ENCODE assay signal across 24 mouse cellular contexts in genomic region chr2:17091454-17091853, GRCm38 (mm10).
DNase-seq lines count a peak whose midpoint lies in the region; ATAC-seq and TF ChIP-seq lines count a peak whose summit lies in the region.
"Had no signal": no experiment of that assay in that cellular context is flagged by ENCODE, and none has a peak within 500 bp of the region (broad histone marks: within the 10 kb centered on the region; RNA-seq: fewer than 3 reads in every experiment).

No protein-coding gene starts in this region.

- ATAC-seq in liver, postnatal 0 days: peak; percentile 45
- ATAC-seq in liver, embryonic 12.5 days: no peak
- 0 out of 2 replicates have a peak, but pooled peaks have one; percentile 30 for ATAC-seq in megakaryocyte-erythroid progenitor cell, adult 5-6 weeks (replicated peaks; ENCODE audit: low FRiP score, low TSS enrichment, poor library complexity, severe bottlenecking)
- ATAC-seq in forebrain, embryonic 13.5 days: no peak
- ATAC-seq in granulocyte monocyte progenitor cell, adult 5-6 weeks (replicated peaks; ENCODE audit: poor library complexity, severe bottlenecking): no peak
- ATAC-seq: forebrain, embryonic 15.5 days; forebrain, postnatal 0 days had no signal

- no peak overlapping the region for H3K27ac ChIP-seq in liver, postnatal 0 days (ENCODE audit: low read depth)
- no peak overlapping the region for H3K27ac ChIP-seq in liver, embryonic 12.5 days
- no peak overlapping the region for H3K27ac ChIP-seq in forebrain, embryonic 13.5 days
- H3K27ac ChIP-seq: embryonic facial prominence, embryonic 13.5 days; embryonic facial prominence, embryonic 15.5 days; forebrain, embryonic 10.5 days; forebrain, embryonic 12.5 days; forebrain, embryonic 15.5 days had no signal

- no peak overlapping the region for H3K9ac ChIP-seq in liver, postnatal 0 days (replicated peaks)
- H3K9ac ChIP-seq in liver, embryonic 12.5 days: no peak overlapping the region
- no peak overlapping the region for H3K9ac ChIP-seq in forebrain, embryonic 13.5 days
- H3K9ac ChIP-seq: embryonic facial prominence, embryonic 13.5 days; embryonic facial prominence, embryonic 15.5 days; forebrain, embryonic 12.5 days; forebrain, embryonic 15.5 days; forebrain, postnatal 0 days had no signal

- TF ChIP-seq EP300 in liver, postnatal 0 days (IDR thresholded peaks at IDR 0.05; ENCODE audit: low read depth): peak; percentile 80

- no peak for TF ChIP-seq CTCF in liver, postnatal 0 days (IDR thresholded peaks at IDR 0.05; ENCODE audit: low read depth)

- H3K27me3 ChIP-seq in liver, postnatal 0 days (ENCODE audit: insufficient read depth, low read length): no peaks in the 10 kb centered on the region
- H3K27me3 ChIP-seq in liver, embryonic 12.5 days (replicated peaks): no peaks in the 10 kb centered on the region
- H3K27me3 ChIP-seq in forebrain, embryonic 13.5 days: no peaks in the 10 kb centered on the region
- H3K27me3 ChIP-seq: embryonic facial prominence, embryonic 13.5 days; embryonic facial prominence, embryonic 15.5 days; forebrain, embryonic 12.5 days; forebrain, embryonic 15.5 days had no signal

- no peaks in the 10 kb centered on the region for H3K4me1 ChIP-seq in liver, postnatal 0 days (ENCODE audit: insufficient read depth)
- H3K4me1 ChIP-seq in liver, embryonic 12.5 days: no peaks in the 10 kb centered on the region
- no peaks in the 10 kb centered on the region for H3K4me1 ChIP-seq in forebrain, embryonic 13.5 days
- H3K4me1 ChIP-seq: embryonic facial prominence, embryonic 13.5 days; embryonic facial prominence, embryonic 15.5 days; forebrain, embryonic 10.5 days; forebrain, embryonic 12.5 days; forebrain, embryonic 15.5 days had no signal

- no peak overlapping the region for H3K4me3 ChIP-seq in liver, postnatal 0 days (ENCODE audit: low read depth, low read length)
- no peak overlapping the region for H3K4me3 ChIP-seq in liver, embryonic 12.5 days
- H3K4me3 ChIP-seq in forebrain, embryonic 13.5 days: no peak overlapping the region
- H3K4me3 ChIP-seq: embryonic facial prominence, embryonic 13.5 days; embryonic facial prominence, embryonic 15.5 days; erythroblast, embryonic 14.5 days; forebrain, embryonic 10.5 days; forebrain, embryonic 12.5 days; forebrain, embryonic 15.5 days had no signal

- DNase-seq in liver, postnatal 0 days: no peak
- peak; percentile 6 for DNase-seq in 416B (ENCODE audit: low read depth)
- peak; percentile 10 for DNase-seq in MEL-GATA-1-ER (ENCODE audit: extremely low read depth, low read depth)
- DNase-seq: adrenal gland, adult 2 months; adrenal gland, postnatal 10 days; adrenal gland, postnatal 25 days; cerebellum, adult 11 months; cerebellum, adult 18-20 months; cerebellum, adult 8-10 months; cerebellum, adult 9-11 months; cerebellum, postnatal 14 days; cerebellum, postnatal 36 days; embryo, embryonic 11 days; forebrain, postnatal 0 days had no signal

- WGBS in liver, postnatal 0 days (ENCODE audit: insufficient replicate concordance): 47% methylated on average over 1 of the region's 1 CpGs
- WGBS in liver, embryonic 12.5 days (ENCODE audit: insufficient replicate concordance): 44% methylated on average over 1 of the region's 1 CpGs
- WGBS in forebrain, embryonic 13.5 days: 94% methylated on average over 1 of the region's 1 CpGs

- H3K9me3 ChIP-seq in liver, postnatal 0 days (ENCODE audit: low read length): no peaks in the 10 kb centered on the region
- no peaks in the 10 kb centered on the region for H3K9me3 ChIP-seq in liver, embryonic 12.5 days (replicated peaks)
- no peaks in the 10 kb centered on the region for H3K9me3 ChIP-seq in forebrain, embryonic 13.5 days (replicated peaks)
- H3K9me3 ChIP-seq: embryonic facial prominence, embryonic 13.5 days; embryonic facial prominence, embryonic 15.5 days; forebrain, embryonic 10.5 days; forebrain, embryonic 12.5 days; forebrain, embryonic 15.5 days had no signal

- H3K36me3 ChIP-seq in liver, postnatal 0 days (replicated peaks; ENCODE audit: insufficient read depth, low read length): no peaks in the 10 kb centered on the region
- no peaks in the 10 kb centered on the region for H3K36me3 ChIP-seq in liver, embryonic 12.5 days
- no peaks in the 10 kb centered on the region for H3K36me3 ChIP-seq in forebrain, embryonic 13.5 days (ENCODE audit: poor library complexity, severe bottlenecking)
- H3K36me3 ChIP-seq: embryonic facial prominence, embryonic 13.5 days; embryonic facial prominence, embryonic 15.5 days; forebrain, embryonic 10.5 days; forebrain, embryonic 12.5 days; forebrain, embryonic 15.5 days had no signal

- H3K4me2 ChIP-seq in liver, postnatal 0 days (ENCODE audit: low read depth, low read length): no peak overlapping the region
- no peak overlapping the region for H3K4me2 ChIP-seq in liver, embryonic 12.5 days
- no peak overlapping the region for H3K4me2 ChIP-seq in forebrain, embryonic 13.5 days
- H3K4me2 ChIP-seq: embryonic facial prominence, embryonic 13.5 days; embryonic facial prominence, embryonic 15.5 days; forebrain, embryonic 12.5 days; forebrain, embryonic 15.5 days had no signal

Comparison
In these comparisons a context has a peak if more than half of its experiments do, and no peak if none do; other contexts are left out.
1. ATAC-seq: peak in liver, postnatal 0 days (single experiment) and megakaryocyte-erythroid progenitor cell, adult 5-6 weeks (single experiment); none in liver, embryonic 12.5 days (single experiment), forebrain, embryonic 13.5 days (single experiment) and granulocyte monocyte progenitor cell, adult 5-6 weeks (single experiment).